Mouse (Mus musculus): Measurements from ENCODE around the gene E330021D16Rik. TPM values are rescaled to one million over a fixed set of nuclear protein-coding genes. Genes with fewer than 3 reads are reported as not detected.

E330021D16Rik gene
- polyA plus RNA-seq, 1 experiment, result not detected

DNA sequence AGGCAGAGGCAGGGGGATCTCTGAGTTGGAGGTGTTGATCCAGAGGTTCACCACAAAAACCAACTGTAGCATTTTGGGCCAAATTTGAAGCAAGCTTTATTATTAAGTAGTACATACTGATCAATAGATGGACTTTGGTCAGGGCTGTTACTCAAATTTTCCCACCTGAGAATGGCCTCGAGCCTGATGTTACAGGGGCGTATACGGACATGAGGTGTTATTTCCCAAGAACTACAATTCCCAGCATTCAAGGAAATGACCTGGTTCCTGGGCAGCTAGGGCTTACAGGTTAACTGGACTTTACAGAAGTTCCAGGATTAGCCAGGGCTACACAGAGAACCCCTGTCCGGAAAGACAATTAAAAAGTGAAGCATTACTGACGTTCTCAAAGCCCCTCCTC lies 13.0 kb upstream of the E330021D16Rik start:
- no peak overlapping the region for H3K27ac ChIP-seq (ENCODE audit: control insufficient read depth, insufficient read depth, low read depth, low read length, poor library complexity)
- H3K4me3 ChIP-seq (replicated peaks; ENCODE audit: control insufficient read depth, low read depth, low read length), result no peak overlapping the region
- peaks cover 3% of the 10 kb centered on the region; the same call in 1 of the 2 replicates for H3K4me1 ChIP-seq (ENCODE audit: control insufficient read depth, insufficient read depth, low read length)
- TF ChIP-seq POLR2A (IDR thresholded peaks at IDR 0.05; ENCODE audit: borderline replicate concordance, control insufficient read depth, low read depth, low read length) (no peak), CTCF (IDR thresholded peaks at IDR 0.05; ENCODE audit: control insufficient read depth, insufficient read depth, low read length) (no peak)
- 90% methylated on average over 5 of the region's 5 CpGs for WGBS

DNA sequence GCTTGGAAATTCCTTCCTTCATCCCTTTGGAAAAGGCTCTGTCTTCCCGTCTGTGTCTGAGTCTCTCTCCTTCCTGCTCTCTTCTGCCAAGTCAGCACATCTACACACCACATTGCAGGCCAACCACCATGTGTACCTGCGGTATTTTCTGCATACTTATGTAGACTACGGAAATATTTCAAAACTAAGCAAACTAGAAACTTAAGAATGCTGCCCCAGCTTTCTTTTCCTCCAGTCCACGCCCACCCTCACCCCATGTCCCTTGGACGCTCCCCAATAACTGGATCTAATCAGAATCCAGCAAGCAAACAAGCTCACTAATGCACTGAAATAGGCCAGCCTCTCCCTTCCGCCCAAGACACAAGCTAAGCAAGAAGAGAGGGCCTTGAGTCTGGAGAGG lies 11.9 kb upstream of the E330021D16Rik start:
- H3K27ac ChIP-seq (ENCODE audit: control insufficient read depth, insufficient read depth, low read depth, low read length, poor library complexity), result no peak overlapping the region
- H3K4me1 ChIP-seq (ENCODE audit: control insufficient read depth, insufficient read depth, low read length), result peaks cover 3% of the 10 kb centered on the region; the same call in 1 of the 2 replicates
- WGBS, result 72% methylated on average over 6 of the region's 6 CpGs
- TF ChIP-seq POLR2A (IDR thresholded peaks at IDR 0.05; ENCODE audit: borderline replicate concordance, control insufficient read depth, low read depth, low read length) (no peak), CTCF (IDR thresholded peaks at IDR 0.05; ENCODE audit: control insufficient read depth, insufficient read depth, low read length) (no peak)
- H3K4me3 ChIP-seq (replicated peaks; ENCODE audit: control insufficient read depth, low read depth, low read length), result no peak overlapping the region

DNA sequence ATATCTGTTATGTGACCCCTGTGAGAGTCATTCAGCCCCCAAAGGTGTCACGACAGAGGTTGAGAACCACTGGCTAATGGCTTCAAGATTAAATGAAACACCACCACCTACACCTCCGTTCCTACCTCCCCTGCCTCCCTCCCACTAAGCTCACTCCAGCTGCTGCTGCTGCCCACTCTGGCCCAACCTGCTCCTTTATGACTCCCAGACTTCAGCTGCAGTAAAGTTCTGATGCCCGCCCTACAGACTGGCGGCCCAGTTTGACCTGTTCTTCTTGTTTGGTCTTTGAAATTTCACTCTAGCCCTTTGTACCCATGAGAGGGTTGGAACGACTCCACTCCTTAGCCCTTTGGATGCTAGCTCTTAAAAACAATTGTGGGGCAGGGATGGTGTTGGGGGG lies 10.6 kb upstream of the E330021D16Rik start:
- Histone ChIP-seq H3K4me3 (replicated peaks; ENCODE audit: control insufficient read depth, low read depth, low read length) (no peak overlapping the region), H3K27ac (ENCODE audit: control insufficient read depth, insufficient read depth, low read depth, low read length, poor library complexity) (no peak overlapping the region), H3K4me1 (ENCODE audit: control insufficient read depth, insufficient read depth, low read length) (no peaks in the 10 kb centered on the region)
- TF ChIP-seq POLR2A (IDR thresholded peaks at IDR 0.05; ENCODE audit: borderline replicate concordance, control insufficient read depth, low read depth, low read length) (no peak), CTCF (IDR thresholded peaks at IDR 0.05; ENCODE audit: control insufficient read depth, insufficient read depth, low read length) (no peak)
- WGBS, result 78% methylated on average over 5 of the region's 5 CpGs

DNA sequence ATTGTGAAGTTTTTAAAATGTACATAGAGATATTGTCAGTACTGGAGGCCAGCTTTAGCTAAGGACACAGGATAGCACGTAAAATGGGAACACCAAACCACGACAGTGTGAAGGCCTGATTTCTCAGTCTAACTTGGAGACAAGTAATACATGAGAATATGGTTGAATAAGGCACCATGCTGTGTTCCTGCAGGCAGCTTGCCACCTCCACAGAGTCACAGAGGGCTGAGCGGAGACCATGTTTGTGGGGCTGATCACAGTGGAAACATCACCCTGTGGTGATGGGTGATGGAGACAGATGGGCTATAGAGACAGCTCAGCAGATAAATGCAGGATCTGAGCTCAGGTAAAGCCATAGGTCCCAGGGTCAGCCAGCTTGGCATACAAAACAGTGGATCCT lies 8.8 kb upstream of the E330021D16Rik start:
- Histone ChIP-seq H3K4me3 (replicated peaks; ENCODE audit: control insufficient read depth, low read depth, low read length) (no peak overlapping the region), H3K27ac (ENCODE audit: control insufficient read depth, insufficient read depth, low read depth, low read length, poor library complexity) (no peak overlapping the region), H3K4me1 (ENCODE audit: control insufficient read depth, insufficient read depth, low read length) (no peaks in the 10 kb centered on the region)
- 79% methylated on average over 3 of the region's 3 CpGs for WGBS
- TF ChIP-seq CTCF (IDR thresholded peaks at IDR 0.05; ENCODE audit: control insufficient read depth, insufficient read depth, low read length), result no peak
- TF ChIP-seq POLR2A (IDR thresholded peaks at IDR 0.05; ENCODE audit: borderline replicate concordance, control insufficient read depth, low read depth, low read length), result no peak

DNA sequence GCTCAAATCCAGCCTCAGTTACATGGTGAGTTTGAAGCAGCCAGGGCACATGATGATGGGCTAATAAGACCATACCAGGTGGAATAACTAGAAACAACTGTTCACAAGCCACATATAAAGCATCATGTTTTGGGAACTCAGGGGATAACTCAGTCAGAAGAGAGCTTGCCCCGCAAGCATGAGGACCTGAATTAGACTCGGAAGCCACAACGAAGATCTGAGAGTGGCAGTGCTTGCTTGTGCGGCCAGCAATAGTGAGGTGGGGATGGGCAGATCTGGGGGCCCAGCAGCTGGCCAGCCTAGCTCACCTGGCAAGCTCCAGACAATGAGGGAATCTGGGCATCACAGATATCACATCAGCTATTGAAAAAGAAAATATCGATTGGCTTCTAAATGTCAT lies 7.8 kb upstream of the E330021D16Rik start:
- no peak for TF ChIP-seq POLR2A (IDR thresholded peaks at IDR 0.05; ENCODE audit: borderline replicate concordance, control insufficient read depth, low read depth, low read length)
- Histone ChIP-seq H3K27ac (ENCODE audit: control insufficient read depth, insufficient read depth, low read depth, low read length, poor library complexity) (no peak overlapping the region), H3K4me3 (replicated peaks; ENCODE audit: control insufficient read depth, low read depth, low read length) (no peak overlapping the region), H3K4me1 (ENCODE audit: control insufficient read depth, insufficient read depth, low read length) (no peaks in the 10 kb centered on the region)
- 90% methylated on average over 5 of the region's 5 CpGs for WGBS

DNA sequence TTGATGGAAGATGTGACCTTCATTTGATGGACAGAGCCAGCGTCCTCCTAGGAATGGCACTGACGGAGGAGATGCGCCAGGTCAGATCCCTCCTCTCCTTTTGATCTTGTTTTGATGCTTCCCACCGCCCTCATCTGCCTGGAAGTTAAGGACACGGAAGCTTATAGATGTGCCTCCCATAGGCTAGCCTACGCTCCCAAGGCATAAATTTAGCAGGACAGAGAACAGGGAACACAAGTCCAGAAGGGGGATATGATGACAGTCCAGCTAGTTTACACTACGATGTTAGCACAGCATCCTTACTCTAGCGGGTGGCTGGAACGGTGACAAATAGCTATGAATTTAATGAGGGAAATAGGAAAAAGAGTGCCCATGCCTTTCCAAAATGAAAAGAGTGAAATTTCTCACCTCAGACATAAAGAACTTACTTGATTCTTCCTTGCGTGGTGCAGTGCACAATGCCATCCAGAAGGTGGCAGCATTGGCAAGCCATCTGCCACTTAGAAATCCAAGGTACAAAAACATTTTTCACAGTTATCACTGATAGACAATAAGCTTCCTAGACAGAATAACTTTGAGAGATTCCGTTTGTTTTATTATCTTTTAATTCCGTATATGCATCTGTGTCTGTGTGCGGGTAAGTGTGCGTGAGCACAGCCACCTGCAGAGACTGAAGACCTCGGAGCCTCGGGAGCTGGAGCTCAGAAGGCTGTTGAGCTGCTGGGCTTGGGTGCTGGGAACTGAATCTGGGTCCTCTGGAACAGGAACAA lies 6.9 kb upstream of the E330021D16Rik start:
- Histone ChIP-seq H3K27ac (ENCODE audit: control insufficient read depth, insufficient read depth, low read depth, low read length, poor library complexity) (no peak overlapping the region), H3K4me1 (ENCODE audit: control insufficient read depth, insufficient read depth, low read length) (no peaks in the 10 kb centered on the region), H3K4me3 (replicated peaks; ENCODE audit: control insufficient read depth, low read depth, low read length) (no peak overlapping the region)
- TF ChIP-seq POLR2A (IDR thresholded peaks at IDR 0.05; ENCODE audit: borderline replicate concordance, control insufficient read depth, low read depth, low read length) (no peak), CTCF (IDR thresholded peaks at IDR 0.05; ENCODE audit: control insufficient read depth, insufficient read depth, low read length) (peak; percentile 90)
- WGBS, result 58% methylated on average over 16 of the region's 16 CpGs

DNA sequence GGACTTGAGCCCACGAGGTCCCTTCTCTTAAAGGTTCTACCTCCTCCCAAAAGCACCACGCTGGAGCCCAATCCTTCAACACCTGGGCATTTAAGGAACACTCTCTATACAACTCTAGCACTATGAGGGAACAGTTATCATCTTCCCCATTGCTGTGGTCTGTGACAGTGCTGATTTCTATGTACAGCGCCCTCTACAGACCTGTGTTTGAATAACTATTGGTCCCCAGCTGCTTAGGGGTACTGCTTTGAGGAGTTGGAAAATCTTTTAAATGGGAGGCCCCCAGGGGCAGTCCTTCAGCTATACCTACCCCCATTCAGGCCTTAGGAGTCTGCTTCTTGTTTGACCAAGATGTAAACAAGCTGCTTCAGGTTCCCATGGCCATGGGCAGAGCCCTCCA lies 5.7 kb upstream of the E330021D16Rik start:
- Histone ChIP-seq H3K4me3 (replicated peaks; ENCODE audit: control insufficient read depth, low read depth, low read length) (no peak overlapping the region), H3K4me1 (ENCODE audit: control insufficient read depth, insufficient read depth, low read length) (no peaks in the 10 kb centered on the region), H3K27ac (ENCODE audit: control insufficient read depth, insufficient read depth, low read depth, low read length, poor library complexity) (no peak overlapping the region)
- WGBS, result 65% methylated on average over 3 of the region's 3 CpGs
- TF ChIP-seq POLR2A (IDR thresholded peaks at IDR 0.05; ENCODE audit: borderline replicate concordance, control insufficient read depth, low read depth, low read length), result no peak
- TF ChIP-seq CTCF (IDR thresholded peaks at IDR 0.05; ENCODE audit: control insufficient read depth, insufficient read depth, low read length), result no peak

DNA sequence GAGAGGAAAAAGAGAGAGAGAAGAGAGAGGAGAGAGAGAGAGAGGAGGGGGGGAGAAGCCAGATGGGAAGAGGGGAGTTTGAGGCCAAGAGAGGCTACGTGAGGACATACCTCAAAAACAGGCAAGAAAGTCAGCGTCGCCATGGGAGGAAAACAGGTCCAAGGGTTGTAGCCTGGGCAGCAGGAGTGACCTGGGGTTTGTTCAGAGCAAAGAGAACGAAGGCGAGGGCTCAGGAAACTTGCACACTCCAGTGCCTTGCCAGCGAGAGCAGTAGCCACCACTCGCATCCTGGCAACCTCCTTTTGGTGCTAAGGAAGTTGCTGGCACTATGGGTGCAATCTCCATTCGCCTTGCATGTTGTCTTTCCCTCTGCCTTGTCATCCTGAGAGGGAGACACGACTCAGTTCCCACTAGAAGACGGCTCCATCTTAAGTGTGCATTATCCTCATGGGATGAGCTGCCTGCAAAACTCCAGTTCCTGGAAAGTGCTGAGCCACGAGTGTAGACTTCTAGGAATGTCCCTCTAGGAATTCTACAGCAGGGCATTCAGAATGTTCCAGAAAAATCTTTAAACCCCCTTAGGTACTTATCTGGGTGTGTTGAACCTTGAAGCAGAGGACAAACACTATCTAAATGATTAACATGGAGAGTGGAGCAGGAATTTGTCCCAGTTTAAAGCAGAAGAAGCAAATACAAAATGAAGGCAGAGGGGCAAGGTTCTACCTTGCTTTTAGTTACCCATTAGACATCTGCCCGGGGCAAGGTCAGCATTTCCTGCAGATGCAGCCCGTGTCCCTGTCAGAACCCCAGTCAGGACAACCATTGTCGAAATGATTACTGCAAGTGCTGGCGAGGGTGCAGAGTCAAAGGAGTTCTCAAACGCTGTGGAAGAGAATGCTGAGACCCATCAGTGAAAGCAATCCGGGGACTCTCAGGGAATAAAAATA lies 3.8 kb upstream of the E330021D16Rik start:
- WGBS, result 60% methylated on average over 17 of the region's 17 CpGs
- H3K4me1 ChIP-seq (ENCODE audit: control insufficient read depth, insufficient read depth, low read length), result no peaks in the 10 kb centered on the region
- H3K4me3 ChIP-seq (replicated peaks; ENCODE audit: control insufficient read depth, low read depth, low read length), result no peak overlapping the region
- no peak overlapping the region for H3K27ac ChIP-seq (ENCODE audit: control insufficient read depth, insufficient read depth, low read depth, low read length, poor library complexity)
- TF ChIP-seq CTCF (IDR thresholded peaks at IDR 0.05; ENCODE audit: control insufficient read depth, insufficient read depth, low read length) (no peak), POLR2A (IDR thresholded peaks at IDR 0.05; ENCODE audit: borderline replicate concordance, control insufficient read depth, low read depth, low read length) (no peak)

All from bone marrow, adult 2 months (tissue).